Mouse (Mus musculus) midbrain, postnatal 0 days (tissue): ENCODE results near the gene Lyzl6. TPM values are rescaled to one million over a fixed set of nuclear protein-coding genes. Genes with fewer than 3 reads are reported as not detected.
A peak's percentile ranks its signal among the peaks of the same experiment; 100 is the strongest.
"Not testable (repeated sequence)": the region's sequence is repeated elsewhere in the genome, so short reads cannot be mapped to it uniquely, and the experiment has no call there.

Source experiments
- ATAC-seq: fragments of 200-750 bp; cut with Nextera tagmentation; 2 replicates; pipeline ENCODE4 v1.8.0; 2017; ENCODE audit warnings: moderate number of reproducible peaks, mild to moderate bottlenecking, moderate TSS enrichment, moderate library complexity; ENCODE audit not compliant: low FRiP score
- DNase-seq: peaks from one replicate; pipeline ENCODE4 v3.0.0-alpha.2; 2015; ENCODE audit warnings: low spot score
- H3K27ac ChIP-seq: fragments of 300-500 bp; sonication (generic); 2 replicates; pipeline ENCODE4 v1.5.1; 2014; ENCODE audit warnings: low read depth, mild to moderate bottlenecking, low read length, mixed read lengths
- H3K27me3 ChIP-seq: fragments of 300-500 bp; sonication (generic); 2 replicates; pipeline ENCODE4 v1.6.1; 2014; ENCODE audit warnings: low read length, control low read depth, mixed read lengths; ENCODE audit not compliant: insufficient read depth
- H3K36me3 ChIP-seq: fragments of 300-500 bp; sonication (generic); 2 replicates; pipeline ENCODE4 v1.6.1; 2014; ENCODE audit warnings: low read length, control low read depth, mixed read lengths; ENCODE audit not compliant: insufficient read depth
- H3K4me1 ChIP-seq: fragments of 300-500 bp; sonication (generic); 2 replicates; pipeline ENCODE4 v1.6.1; 2014; ENCODE audit warnings: mild to moderate bottlenecking, control low read depth, antibody characterized with exemption, low read length, mixed read lengths; ENCODE audit not compliant: insufficient read depth
- H3K4me2 ChIP-seq: fragments of 300-500 bp; sonication (generic); 2 replicates; pipeline ENCODE4 v1.6.1; 2014; ENCODE audit warnings: low read depth, mild to moderate bottlenecking, low read length, mixed read lengths; ENCODE audit not compliant: poor library complexity, severe bottlenecking
- H3K4me3 ChIP-seq: fragments of 300-500 bp; sonication (generic); 2 replicates; pipeline ENCODE4 v1.5.1; 2014; ENCODE audit warnings: low read depth, mild to moderate bottlenecking, low read length, moderate library complexity
- H3K9ac ChIP-seq: fragments of 300-500 bp; sonication (generic); replicated peaks from 2 replicates; pipeline ENCODE4 v1.6.1; 2014; ENCODE audit warnings: mild to moderate bottlenecking, low read length, moderate library complexity, mixed read lengths; ENCODE audit not compliant: poor library complexity, severe bottlenecking
- H3K9me3 ChIP-seq: fragments of 300-500 bp; sonication (generic); 2 replicates; pipeline ENCODE4 v1.6.1; 2016; ENCODE audit warnings: low read length, control low read depth
- CTCF ChIP-seq: IDR thresholded peaks from 2 replicates; pipeline ENCODE4 v1.5.1; 2016; ENCODE audit warnings: antibody characterized with exemption, mild to moderate bottlenecking
- WGBS: fragments of 180-500 bp; shearing (Covaris S2); extraction: QIAGEN DNeasy Blood & Tissue Kit; methylation state at CpG from one replicate; pipeline ENCODE4 v1.1.7; 2014; 5-methylcytosine and 5-hydroxymethylcytosine counted together
- polyA plus RNA-seq: library from polyadenylated mRNA; unstranded; fragments of >200 nt; fragmentation: Nextera tagmentation; extraction: Ambion mirVana; gene quantifications from 2 replicates; pipeline ENCODE4 v1.2.1, GENCODE M21; 2015
- total RNA-seq: library from RNA; depleted of rRNA; stranded (reverse); fragments of >200 nt; gene quantifications from 2 replicates; pipeline ENCODE4 v1.2.3, GENCODE M21; 2014; rRNA removed

Gene Lyzl6
- total RNA-seq (not detected in 2 replicates), polyA plus RNA-seq (not detected in 2 replicates)

DNA sequence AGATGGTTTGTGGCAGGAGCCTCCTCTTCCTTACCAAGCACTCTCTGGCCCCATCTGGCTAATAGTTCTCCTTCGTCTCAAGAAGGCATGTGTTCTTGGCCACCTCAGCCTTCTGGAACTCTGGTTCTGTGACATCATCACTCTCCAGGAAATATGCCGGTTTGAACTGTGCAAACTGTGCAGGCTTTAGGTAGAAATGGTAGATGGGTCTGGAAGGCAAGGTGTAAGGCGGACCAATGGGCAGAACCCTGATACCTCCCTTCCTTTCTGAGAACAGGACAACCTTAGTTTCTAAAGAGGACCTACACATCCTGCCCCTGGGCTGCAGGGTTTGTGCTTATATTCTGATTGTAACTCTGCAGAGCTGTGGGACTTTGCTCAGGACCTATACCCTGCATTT is at the start of gene Lyzl6:
Gene Lyzl6, minus strand, starts transcription at position 101 of the 400 bp plus-strand sequence.
- no peaks in the 10 kb centered on the region for H3K4me1 ChIP-seq
- 0 out of 2 replicates have a peak within 1 kb of the TSS, but pooled peaks have one; percentile 24 for H3K9ac ChIP-seq
- H3K27ac ChIP-seq = no peak within 1 kb of the TSS
- ATAC-seq (no peak), DNase-seq (no peak)
- WGBS = 71% methylated on average over 3 of the region's 3 CpGs
- H3K4me2 ChIP-seq = no peak within 1 kb of the TSS
- H3K27me3 ChIP-seq = peaks cover 14% of the 10 kb centered on the region
- no peak within 1 kb of the TSS for H3K4me3 ChIP-seq
- H3K36me3 ChIP-seq = no peaks in the 10 kb centered on the region
- TF ChIP-seq CTCF = no peak
- H3K9me3 ChIP-seq = no peaks in the 10 kb centered on the region

DNA sequence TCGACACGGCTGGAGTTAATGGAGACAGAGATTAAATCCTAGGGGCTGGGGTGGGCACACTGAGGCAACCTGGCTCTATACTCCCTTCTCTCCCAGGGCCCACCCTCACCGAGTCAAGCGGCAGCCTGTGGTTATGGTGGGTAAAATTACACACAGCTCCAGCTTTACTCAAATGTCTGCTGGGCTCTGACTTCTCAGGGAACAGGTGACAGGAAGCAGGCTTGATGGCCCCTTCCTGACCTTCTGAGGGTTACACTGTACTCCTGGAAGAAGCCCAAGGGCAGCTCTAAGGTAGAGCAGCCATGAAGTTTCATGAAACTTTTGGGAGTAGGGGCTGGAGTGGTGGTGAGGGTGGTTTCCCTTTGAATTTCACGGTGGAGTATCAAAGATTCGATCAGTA is 48.0 kb upstream of the Lyzl6 start:
- Histone ChIP-seq H3K4me3 (no peak overlapping the region), H3K4me2 (no peak overlapping the region), H3K27me3 (no peaks in the 10 kb centered on the region), H3K9ac (no peak overlapping the region), H3K4me1 (no peaks in the 10 kb centered on the region), H3K27ac (no peak overlapping the region), H3K36me3 (peaks cover 56% of the 10 kb centered on the region), H3K9me3 (no peaks in the 10 kb centered on the region)
- WGBS = 92% methylated on average over 6 of the region's 6 CpGs
- no peak for DNase-seq
- no peak for TF ChIP-seq CTCF
- ATAC-seq = no peak

DNA sequence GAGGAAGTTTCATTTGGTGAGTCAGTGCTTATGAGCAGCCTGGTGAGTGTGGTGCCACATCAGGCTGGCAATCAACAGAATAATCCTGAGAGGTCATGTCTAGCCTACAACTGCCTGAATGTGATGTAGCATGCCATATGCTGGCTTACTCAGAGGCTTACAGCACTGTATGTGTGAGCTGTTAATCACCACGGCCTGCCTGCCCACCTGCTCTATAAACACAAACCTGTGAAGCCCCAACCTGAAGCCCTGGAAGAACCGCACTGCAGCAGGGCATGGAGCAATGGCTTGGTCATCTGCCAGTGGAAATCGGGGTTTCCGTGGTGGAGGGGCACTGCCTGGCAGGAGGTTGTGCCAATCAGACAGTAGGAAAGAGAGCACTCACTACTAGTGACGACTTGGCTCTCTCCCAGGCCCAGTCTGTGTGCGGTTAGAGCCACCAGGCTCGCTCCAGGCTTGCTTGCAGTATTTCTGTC is 46.6 kb upstream of the Lyzl6 start:
- TF ChIP-seq CTCF = no peak
- Histone ChIP-seq H3K9ac (no peak overlapping the region), H3K9me3 (no peaks in the 10 kb centered on the region), H3K27ac (no peak overlapping the region), H3K4me2 (no peak overlapping the region), H3K4me1 (no peaks in the 10 kb centered on the region), H3K36me3 (peaks cover 67% of the 10 kb centered on the region), H3K4me3 (no peak overlapping the region), H3K27me3 (no peaks in the 10 kb centered on the region)
- DNase-seq (peak; percentile 68), ATAC-seq (no peak)
- 77% methylated on average over 7 of the region's 7 CpGs for WGBS

DNA sequence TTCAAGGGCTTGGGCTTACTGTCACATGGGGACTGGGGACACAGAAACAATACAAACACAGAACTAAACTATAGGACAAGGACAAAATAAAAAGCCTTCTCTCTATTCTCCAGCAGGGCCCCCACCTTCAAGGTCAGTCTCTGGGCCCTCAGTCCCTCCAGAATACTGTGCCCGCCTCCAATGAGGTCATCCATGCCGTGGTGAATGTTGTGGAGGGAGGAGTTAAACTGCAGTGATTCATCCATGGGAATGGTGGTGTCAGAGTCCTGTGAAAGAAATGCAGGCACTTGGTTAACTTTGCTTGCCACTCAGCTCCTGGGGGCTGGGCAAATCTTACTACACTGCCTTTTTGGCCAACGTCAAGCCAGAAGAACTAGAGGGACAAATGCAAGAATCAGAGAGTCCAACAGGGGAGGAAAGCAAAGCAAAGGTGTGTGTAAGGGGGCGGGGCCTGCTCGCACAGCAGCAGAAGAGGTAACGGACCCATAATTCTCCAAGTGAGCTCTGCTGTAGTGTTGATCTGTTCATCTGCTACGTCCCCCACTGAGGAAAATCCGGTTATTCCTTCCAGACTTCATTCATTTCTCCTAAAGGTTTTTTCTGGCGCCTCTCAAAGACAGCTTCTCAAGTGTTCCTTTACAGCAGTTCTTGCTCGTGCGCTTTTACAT is 45.1 kb upstream of the Lyzl6 start:
- Histone ChIP-seq H3K27me3 (no peaks in the 10 kb centered on the region), H3K27ac (no peak overlapping the region), H3K36me3 (peaks cover 77% of the 10 kb centered on the region), H3K4me1 (no peaks in the 10 kb centered on the region), H3K4me3 (no peak overlapping the region), H3K9ac (no peak overlapping the region), H3K4me2 (no peak overlapping the region), H3K9me3 (no peaks in the 10 kb centered on the region)
- TF ChIP-seq CTCF = no peak
- no peak for ATAC-seq
- DNase-seq = no peak
- WGBS = 83% methylated on average over 11 of the region's 11 CpGs

DNA sequence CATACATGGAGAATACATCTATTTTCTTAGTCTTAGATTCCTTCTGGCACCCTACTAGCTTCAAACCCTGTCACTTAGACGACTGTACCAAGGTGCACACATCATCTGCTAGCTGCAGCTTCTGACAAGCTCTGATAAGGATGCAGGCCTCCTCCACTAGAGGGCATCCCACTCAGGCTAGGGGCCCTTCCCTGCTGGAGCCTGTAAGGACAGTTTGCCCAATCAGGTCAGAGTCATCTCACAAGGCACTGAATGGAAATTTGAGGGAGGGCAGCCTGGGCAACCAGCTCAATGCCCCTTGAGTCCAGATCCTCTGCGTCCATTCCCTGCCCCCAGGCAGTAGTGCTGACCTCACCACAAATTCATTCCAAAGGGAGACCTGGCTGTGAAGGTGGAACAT is 38.4 kb upstream of the Lyzl6 start:
- H3K36me3 ChIP-seq = peaks cover 48% of the 10 kb centered on the region
- peak; percentile 53 for DNase-seq

DNA sequence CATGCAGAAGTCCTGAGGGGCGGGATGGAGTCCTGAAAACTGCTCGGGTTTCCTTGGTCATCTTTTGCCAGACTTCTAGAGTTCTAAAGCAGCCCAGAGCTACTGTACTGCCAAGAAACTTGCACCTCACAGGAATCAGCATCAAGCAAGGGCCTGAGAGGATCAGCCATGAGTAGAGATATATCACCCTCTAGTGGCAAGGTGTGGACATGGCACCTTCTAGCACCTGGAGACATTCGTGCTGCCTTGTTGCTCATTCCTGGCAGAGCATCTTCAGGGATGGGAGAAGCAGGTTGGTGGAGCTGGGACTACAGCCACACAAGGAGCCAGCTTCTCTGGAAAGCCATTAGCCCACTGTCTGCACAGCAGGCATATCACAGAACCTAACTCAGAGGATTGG is 36.9 kb upstream of the Lyzl6 start:
- H3K36me3 ChIP-seq = peaks cover 37% of the 10 kb centered on the region
- peak; percentile 98 for TF ChIP-seq CTCF
- no peak overlapping the region for H3K27ac ChIP-seq
- no peak for ATAC-seq
- H3K4me3 ChIP-seq = no peak overlapping the region
- H3K9ac ChIP-seq = no peak overlapping the region
- no peaks in the 10 kb centered on the region for H3K9me3 ChIP-seq
- no peak overlapping the region for H3K4me2 ChIP-seq
- peak; percentile 89 for DNase-seq
- no peaks in the 10 kb centered on the region for H3K4me1 ChIP-seq
- no peaks in the 10 kb centered on the region for H3K27me3 ChIP-seq
- 33% methylated on average over 3 of the region's 3 CpGs for WGBS

More for the DNA sequence above, 38.4 kb upstream of the Lyzl6 start:
- not testable (repeated sequence) for ATAC-seq, H3K9me3 ChIP-seq, H3K27ac ChIP-seq, H3K4me2 ChIP-seq, H3K4me1 ChIP-seq, H3K9ac ChIP-seq, H3K4me3 ChIP-seq, H3K27me3 ChIP-seq
- TF ChIP-seq CTCF = peak; percentile 69
- WGBS = 23% methylated on average over 2 of the region's 2 CpGs
